Mouse (Mus musculus) erythroid progenitor cell, adult 5-6 weeks (primary cell): Measurements from ENCODE around the gene Nkg7. TPM values are rescaled to one million over a fixed set of nuclear protein-coding genes. Genes with fewer than 3 reads are reported as not detected.

Experiments used
- ATAC-seq: replicated peaks from 2 replicates; pipeline ENCODE4 v1.8.0; 2016; ENCODE audit warnings: moderate number of reproducible peaks, mild to moderate bottlenecking, moderate TSS enrichment, inconsistent platforms; ENCODE audit not compliant: poor library complexity, low FRiP score, severe bottlenecking
- total RNA-seq, 2 experiments: library from RNA; stranded (forward) in 1 of 2; stranded (reverse) in 1 of 2; fragments of 150-400 nt in 1 of 2; fragments of 186-747, 209-891 nt in 1 of 2; gene quantifications; 2 replicates each; pipeline versions ENCODE4 v1.2.3 to v1.2.4; 2015 to 2017; ENCODE audit warnings: low replicate concordance in 2 of 2

Nkg7 gene
- total RNA-seq, 2 experiments from 2014 or later, result 9.2 to 122 TPM

GRCm38 (mm10) chr7:43483236-43483635 is 46.4 kb downstream of the Nkg7 start:
- ATAC-seq, result no peak

Other genes with a start within 250 kb of the Nkg7 start
- gene Zfp715, start 123.8 kb upstream of the Nkg7 start, total RNA-seq (2015; ENCODE audit: low replicate concordance), result 4.3 and 4.6 TPM in 2 replicates
- 3.0 and 4.6 TPM in 2 replicates for gene Zfp715, start 123.8 kb upstream of the Nkg7 start, total RNA-seq (2017; ENCODE audit: low replicate concordance)
- gene Siglecf, start 85.7 kb upstream of the Nkg7 start, total RNA-seq (2015; ENCODE audit: low replicate concordance), result 6.3 and 10.5 TPM in 2 replicates
- 1.8 and 2.9 TPM in 2 replicates for gene Siglecf, start 85.7 kb upstream of the Nkg7 start, total RNA-seq (2017; ENCODE audit: low replicate concordance)
- 9.4 and 12.2 TPM in 2 replicates for gene Siglecg, start 28.9 kb upstream of the Nkg7 start, total RNA-seq (2015; ENCODE audit: low replicate concordance)
- gene Siglecg, start 28.9 kb upstream of the Nkg7 start, total RNA-seq (2017; ENCODE audit: low replicate concordance), result 4.2 and 7.0 TPM in 2 replicates
- gene Lim2, start 9.4 kb upstream of the Nkg7 start, total RNA-seq (2015; ENCODE audit: low replicate concordance), result not detected in 2 replicates
- gene Lim2, start 9.4 kb upstream of the Nkg7 start, total RNA-seq (2017; ENCODE audit: low replicate concordance), result not detected in 2 replicates
- not detected in 2 replicates for gene Cldnd2, start 3.7 kb downstream of the Nkg7 start, total RNA-seq (2015; ENCODE audit: low replicate concordance)
- not detected in 2 replicates for gene Cldnd2, start 3.7 kb downstream of the Nkg7 start, total RNA-seq (2017; ENCODE audit: low replicate concordance)
- gene Etfb, start 7.0 kb downstream of the Nkg7 start, total RNA-seq (2015; ENCODE audit: low replicate concordance), result 46.5 and 102 TPM in 2 replicates
- gene Etfb, start 7.0 kb downstream of the Nkg7 start, total RNA-seq (2017; ENCODE audit: low replicate concordance), result 70.3 and 109 TPM in 2 replicates
- not detected in 2 replicates for gene Gm45233, start 7.1 kb downstream of the Nkg7 start, total RNA-seq (2015; ENCODE audit: low replicate concordance)
- gene Gm45233, start 7.1 kb downstream of the Nkg7 start, total RNA-seq (2017; ENCODE audit: low replicate concordance), result 5.8 TPM in 1 of 2 replicates, not detected in the other
- gene Vsig10l, start 26.1 kb downstream of the Nkg7 start, total RNA-seq (2015; ENCODE audit: low replicate concordance), result 1.7 TPM in 1 of 2 replicates, not detected in the other
- gene Vsig10l, start 26.1 kb downstream of the Nkg7 start, total RNA-seq (2017; ENCODE audit: low replicate concordance), result 0.13 and 0.23 TPM in 2 replicates
- gene Iglon5, start 53.0 kb downstream of the Nkg7 start, total RNA-seq (2015; ENCODE audit: low replicate concordance), result not detected in 2 replicates
- gene Iglon5, start 53.0 kb downstream of the Nkg7 start, total RNA-seq (2017; ENCODE audit: low replicate concordance), result not detected in 2 replicates
- not detected in 2 replicates for gene 4931406B18Rik, start 68.9 kb downstream of the Nkg7 start, total RNA-seq (2015; ENCODE audit: low replicate concordance)
- gene 4931406B18Rik, start 68.9 kb downstream of the Nkg7 start, total RNA-seq (2017; ENCODE audit: low replicate concordance), result not detected in 2 replicates
- 11.9 and 18.9 TPM in 2 replicates for gene Cd33, start 107.4 kb downstream of the Nkg7 start, total RNA-seq (2015; ENCODE audit: low replicate concordance)
- 2.8 and 5.1 TPM in 2 replicates for gene Cd33, start 107.4 kb downstream of the Nkg7 start, total RNA-seq (2017; ENCODE audit: low replicate concordance)
- not detected in 2 replicates for gene Zfp658, start 125.2 kb downstream of the Nkg7 start, total RNA-seq (2015; ENCODE audit: low replicate concordance)
- gene Zfp658, start 125.2 kb downstream of the Nkg7 start, total RNA-seq (2017; ENCODE audit: low replicate concordance), result 0.51 and 0.91 TPM in 2 replicates
- 0.84 and 2.9 TPM in 2 replicates for gene Zfp719, start 142.5 kb downstream of the Nkg7 start, total RNA-seq (2015; ENCODE audit: low replicate concordance)
- 0.15 and 5.5 TPM in 2 replicates for gene Zfp719, start 142.5 kb downstream of the Nkg7 start, total RNA-seq (2017; ENCODE audit: low replicate concordance)
- gene Zfp819, start 170.1 kb downstream of the Nkg7 start, total RNA-seq (2015; ENCODE audit: low replicate concordance), result not detected in 2 replicates
- not detected in 2 replicates for gene Zfp819, start 170.1 kb downstream of the Nkg7 start, total RNA-seq (2017; ENCODE audit: low replicate concordance)
- not detected in 2 replicates for gene Ceacam18, start 197.6 kb downstream of the Nkg7 start, total RNA-seq (2015; ENCODE audit: low replicate concordance)
- not detected in 2 replicates for gene Ceacam18, start 197.6 kb downstream of the Nkg7 start, total RNA-seq (2017; ENCODE audit: low replicate concordance)
- gene Siglece, start 223.1 kb downstream of the Nkg7 start, total RNA-seq (2015; ENCODE audit: low replicate concordance), result 5.8 and 7.1 TPM in 2 replicates
- gene Siglece, start 223.1 kb downstream of the Nkg7 start, total RNA-seq (2017; ENCODE audit: low replicate concordance), result 3.9 and 8.8 TPM in 2 replicates
- 2.1 and 3.2 TPM in 2 replicates for gene Ctu1, start 234.9 kb downstream of the Nkg7 start, total RNA-seq (2015; ENCODE audit: low replicate concordance)
- 0.51 TPM in 1 of 2 replicates, not detected in the other for gene Ctu1, start 234.9 kb downstream of the Nkg7 start, total RNA-seq (2017; ENCODE audit: low replicate concordance)